Mouse (Mus musculus): ENCODE measurements around the gene Gpd1.

- no peak for TF ChIP-seq EP300 (IDR thresholded peaks at IDR 0.05; ENCODE audit: low read depth)
- no peak for TF ChIP-seq CTCF (IDR thresholded peaks at IDR 0.05; ENCODE audit: low read depth)
Observed at GRCm38 (mm10) chr15:99697309-99697708, 20.0 kb upstream of the Gpd1 start.

Measured in liver, postnatal 0 days (tissue).